Mouse (Mus musculus): ENCODE measurements around the gene Pih1d1. TPM values are rescaled to one million over a fixed set of nuclear protein-coding genes. Genes with fewer than 3 reads are reported as not detected.
A peak's percentile ranks its signal among the peaks of the same experiment; 100 is the strongest.
"Not testable (repeated sequence)": the region's sequence is repeated elsewhere in the genome, so short reads cannot be mapped to it uniquely, and the experiment has no call there.

The Pih1d1 gene
- total RNA-seq, 2 experiments from 2014 or later = 60.0 to 66.7 TPM

DNA sequence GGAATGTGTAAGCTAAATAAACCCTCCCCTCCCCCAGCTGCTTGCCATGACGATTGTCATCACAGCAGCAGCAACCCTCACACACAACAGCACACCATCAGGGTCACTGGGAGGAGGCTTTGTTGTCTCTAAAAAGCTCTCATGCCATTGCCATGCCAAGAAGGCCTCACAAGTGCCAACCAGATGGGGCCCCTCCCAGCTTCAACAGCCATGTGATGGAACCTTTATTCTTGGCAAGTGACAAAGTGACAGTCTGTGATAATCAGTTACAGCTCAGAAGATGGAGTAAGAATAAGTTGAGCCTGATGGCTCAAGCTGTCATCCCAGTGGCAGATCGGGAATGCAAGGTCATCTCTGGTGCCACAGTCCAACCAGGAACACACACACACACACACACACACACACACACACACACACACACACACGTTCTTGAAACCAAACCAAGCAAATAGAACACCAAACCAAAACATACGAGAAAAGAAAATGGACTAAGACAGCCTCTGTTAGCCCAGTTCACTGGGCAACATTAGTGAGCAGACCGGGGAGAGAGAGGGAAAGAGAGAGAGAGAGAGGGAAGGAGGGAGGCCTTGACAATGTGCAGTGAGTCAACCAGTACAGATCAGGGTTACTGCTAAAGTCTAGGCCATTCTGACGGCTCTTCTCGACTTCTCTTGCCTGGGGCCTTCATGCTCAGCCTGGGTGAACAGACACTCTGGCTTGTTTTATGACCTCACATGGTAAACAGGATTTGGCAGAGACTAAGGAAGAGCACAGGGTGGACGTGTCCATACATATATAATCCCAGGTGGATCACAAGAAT, 14.0 kb upstream of the Pih1d1 start:
- intact Hi-C loops (cut with DNase I) = no loop called here
- DNase-seq (ENCODE audit: extremely low spot score in 1 of 2, low spot score in 2 of 2) = no peak

- no peak for DNase-seq (ENCODE audit: extremely low spot score in 1 of 2, low spot score in 2 of 2)
- intact Hi-C loops (cut with DNase I) = no loop called here
Observed at GRCm38 (mm10) chr7:45141319-45141718, 12.8 kb upstream of the Pih1d1 start.

GRCm38 (mm10) chr7:45141914-45142313, 12.2 kb upstream of the Pih1d1 start:
- intact Hi-C loops (cut with DNase I) = no loop called here
- DNase-seq (ENCODE audit: extremely low spot score in 1 of 2, low spot score in 2 of 2) = no peak

- peak in 1 of 2 experiments; percentile 20 for DNase-seq (ENCODE audit: extremely low spot score in 1 of 2, low spot score in 2 of 2)
- intact Hi-C loops (cut with DNase I) = no loop called here
Observed at GRCm38 (mm10) chr7:45144368-45145174, 9.5 kb upstream of the Pih1d1 start.

- intact Hi-C loops (cut with DNase I) = no loop called here
- no peak for DNase-seq (ENCODE audit: extremely low spot score in 1 of 2, low spot score in 2 of 2)
Observed at GRCm38 (mm10) chr7:45145460-45145859, 8.6 kb upstream of the Pih1d1 start.

GRCm38 (mm10) chr7:45147267-45147666, 6.8 kb upstream of the Pih1d1 start:
- intact Hi-C loops (cut with DNase I) = no loop called here
- DNase-seq (ENCODE audit: extremely low spot score in 1 of 2, low spot score in 2 of 2) = peak in 1 of 2 experiments; percentile 23

DNA sequence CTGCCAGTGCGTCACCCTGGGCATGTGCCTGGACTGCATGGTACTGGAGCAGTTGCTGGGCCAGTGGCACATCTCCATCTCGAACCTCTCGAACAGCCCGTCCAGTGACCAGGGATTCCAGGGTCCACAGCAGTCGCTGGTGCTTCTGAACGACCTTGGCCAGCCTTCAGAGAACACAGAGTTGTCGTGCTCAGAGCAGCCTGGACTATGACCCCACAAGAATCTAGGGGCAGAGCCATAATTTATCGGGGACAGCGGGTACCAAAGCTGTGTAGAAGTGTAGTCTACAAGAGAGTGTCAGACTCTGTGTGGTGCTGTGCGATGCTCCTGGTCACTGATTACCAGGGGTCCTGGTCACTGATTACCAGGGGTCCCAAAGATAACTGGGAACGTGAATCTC, 6.2 kb upstream of the Pih1d1 start:
- intact Hi-C loops (cut with DNase I) = no loop called here
- no peak for DNase-seq (ENCODE audit: extremely low spot score in 1 of 2, low spot score in 2 of 2)

GRCm38 (mm10) chr7:45148534-45149098, 5.5 kb upstream of the Pih1d1 start:
- intact Hi-C loops (cut with DNase I) = no loop called here
- DNase-seq (ENCODE audit: extremely low spot score in 1 of 2, low spot score in 2 of 2) = no peak

- DNase-seq (ENCODE audit: extremely low spot score in 1 of 2, low spot score in 2 of 2) = no peak
- intact Hi-C loops (cut with DNase I) = no loop called here
Observed at GRCm38 (mm10) chr7:45149545-45149944, 4.6 kb upstream of the Pih1d1 start.

DNA sequence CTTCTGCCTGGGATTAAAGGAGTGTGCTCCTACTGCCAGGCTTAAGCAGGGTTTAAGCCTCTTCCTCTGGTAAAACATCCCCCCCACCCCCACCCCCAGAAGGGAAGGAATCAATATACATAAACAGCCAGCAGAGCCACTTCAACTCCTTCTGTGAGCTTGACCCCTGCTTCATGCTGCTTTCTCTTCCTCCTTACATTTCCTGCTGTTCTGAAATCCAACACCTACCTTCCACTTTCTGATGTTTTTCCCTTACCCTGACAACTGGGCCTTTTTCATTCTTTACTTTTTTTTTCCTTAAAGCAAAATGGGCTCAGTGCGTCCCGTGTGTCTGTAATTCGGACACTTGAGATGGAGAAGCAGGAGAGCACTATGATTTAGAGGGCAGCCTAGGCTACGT, 3.8 kb upstream of the Pih1d1 start:
- intact Hi-C loops (cut with DNase I) = no loop called here
- DNase-seq (ENCODE audit: extremely low spot score in 1 of 2, low spot score in 2 of 2) = no peak

GRCm38 (mm10) chr7:45151303-45151702, 2.8 kb upstream of the Pih1d1 start:
- no peak for DNase-seq (ENCODE audit: extremely low spot score in 1 of 2, low spot score in 2 of 2)
- intact Hi-C loops (cut with DNase I) = no loop called here

DNA sequence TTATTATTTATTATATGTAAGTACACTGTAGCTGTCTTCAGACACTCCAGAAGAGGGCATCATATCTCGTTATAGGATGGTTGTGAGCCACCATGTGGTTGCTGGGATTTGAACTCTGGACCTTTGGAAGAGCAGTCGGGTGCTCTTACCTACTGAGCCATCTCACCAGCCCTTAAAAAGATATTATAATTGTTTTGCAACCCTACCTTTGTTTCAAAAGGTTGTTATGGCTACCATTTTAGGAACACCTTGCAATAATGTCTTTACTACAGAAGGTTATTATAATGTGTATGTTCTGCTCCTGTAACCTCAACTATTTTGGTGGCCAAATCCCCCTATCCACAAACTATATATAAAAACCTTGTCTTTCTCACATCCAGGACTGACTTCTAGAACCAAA, 1.1 kb upstream of the Pih1d1 start:
- DNase-seq (ENCODE audit: extremely low spot score in 1 of 2, low spot score in 2 of 2); intact Hi-C loops (cut with DNase I): not testable (repeated sequence)

GRCm38 (mm10) chr7:45153586-45153985, 517 bp upstream of the Pih1d1 start:
- DNase-seq (ENCODE audit: extremely low spot score in 1 of 2, low spot score in 2 of 2) = no peak
- intact Hi-C loops (cut with DNase I) = no loop called here

DNA sequence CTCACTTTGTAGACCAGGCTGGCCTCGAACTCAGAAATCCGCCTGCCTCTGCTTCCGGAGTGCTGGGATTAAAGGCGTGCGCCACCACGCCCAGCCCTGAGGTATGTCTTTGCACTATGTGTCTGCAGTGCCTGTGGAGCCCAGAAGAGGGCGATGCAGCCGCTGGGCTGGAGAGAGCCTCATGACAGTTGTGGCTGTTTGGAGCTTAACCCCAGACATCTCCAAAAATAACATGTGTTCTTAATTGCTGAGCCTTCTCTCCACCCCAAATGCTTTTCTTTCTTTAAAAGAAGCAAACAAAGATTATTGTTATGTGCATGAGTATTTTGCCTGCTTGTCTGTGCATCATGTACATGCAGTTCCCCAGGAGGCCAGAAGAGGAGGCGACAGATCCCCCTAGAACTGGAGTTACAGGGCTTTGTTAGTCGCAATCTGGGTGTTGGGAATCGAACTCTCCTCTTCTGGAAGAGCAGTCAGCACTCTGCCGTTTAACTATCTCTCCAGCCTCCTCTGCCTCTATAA, 951 bp downstream of the Pih1d1 start:
- intact Hi-C loops (cut with DNase I) = no loop called here
- DNase-seq (ENCODE audit: extremely low spot score in 1 of 2, low spot score in 2 of 2) = peak in 1 of 2 experiments; percentile 77

DNA sequence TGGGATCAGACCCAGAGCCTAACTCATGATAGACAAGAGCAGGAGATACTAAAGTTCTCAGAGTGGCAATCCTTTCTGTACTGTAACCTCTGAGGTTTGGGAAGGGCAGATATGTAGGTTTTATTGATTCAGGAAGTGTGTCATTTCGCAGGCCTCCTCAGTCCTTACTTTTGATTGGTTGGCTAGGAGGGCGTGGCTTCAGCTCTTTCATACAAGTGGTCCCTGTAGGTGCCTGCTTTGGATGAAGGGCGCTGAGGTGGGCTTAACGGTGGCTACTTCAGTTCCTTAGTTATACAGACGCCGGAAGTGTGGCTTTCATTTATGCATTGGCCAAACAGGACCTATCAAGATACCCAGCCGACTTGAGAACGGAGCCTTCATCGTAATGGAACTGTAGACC, 1.5 kb downstream of the Pih1d1 start:
- peak in 1 of 2 experiments; percentile 28 for DNase-seq (ENCODE audit: extremely low spot score in 1 of 2, low spot score in 2 of 2)
- intact Hi-C loops (cut with DNase I) = no loop called here

- DNase-seq (ENCODE audit: extremely low spot score in 1 of 2, low spot score in 2 of 2) = no peak
- intact Hi-C loops (cut with DNase I) = no loop called here
Observed at GRCm38 (mm10) chr7:45156206-45156605, 2.1 kb downstream of the Pih1d1 start.

- peak in 1 of 2 experiments; percentile 53 for DNase-seq (ENCODE audit: extremely low spot score in 1 of 2, low spot score in 2 of 2)
- intact Hi-C loops (cut with DNase I) = no loop called here
Observed at GRCm38 (mm10) chr7:45157459-45157858, 3.4 kb downstream of the Pih1d1 start.

DNA sequence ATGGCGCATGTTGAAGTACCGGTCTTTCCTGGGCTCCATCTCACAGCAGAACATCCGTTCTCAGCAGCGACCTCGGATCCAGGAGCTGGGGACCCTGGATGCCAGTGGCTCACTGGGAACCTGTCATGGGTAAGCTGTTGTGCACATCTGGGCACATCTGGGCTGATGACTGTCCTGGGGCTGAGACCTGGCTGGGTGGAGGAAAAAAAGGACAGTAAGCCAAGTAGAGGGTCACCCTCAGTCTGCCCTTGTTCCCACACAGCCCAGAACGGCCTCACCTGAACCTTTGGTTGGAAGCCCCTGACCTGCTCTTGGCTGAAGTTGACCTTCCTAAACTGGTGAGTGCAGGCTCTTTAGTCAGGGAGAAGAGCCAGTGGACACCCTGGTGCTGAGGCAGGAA, 4.9 kb downstream of the Pih1d1 start:
- intact Hi-C loops (cut with DNase I) = no loop called here
- peak in 1 of 2 experiments; percentile 38 for DNase-seq (ENCODE audit: extremely low spot score in 1 of 2, low spot score in 2 of 2)

DNA sequence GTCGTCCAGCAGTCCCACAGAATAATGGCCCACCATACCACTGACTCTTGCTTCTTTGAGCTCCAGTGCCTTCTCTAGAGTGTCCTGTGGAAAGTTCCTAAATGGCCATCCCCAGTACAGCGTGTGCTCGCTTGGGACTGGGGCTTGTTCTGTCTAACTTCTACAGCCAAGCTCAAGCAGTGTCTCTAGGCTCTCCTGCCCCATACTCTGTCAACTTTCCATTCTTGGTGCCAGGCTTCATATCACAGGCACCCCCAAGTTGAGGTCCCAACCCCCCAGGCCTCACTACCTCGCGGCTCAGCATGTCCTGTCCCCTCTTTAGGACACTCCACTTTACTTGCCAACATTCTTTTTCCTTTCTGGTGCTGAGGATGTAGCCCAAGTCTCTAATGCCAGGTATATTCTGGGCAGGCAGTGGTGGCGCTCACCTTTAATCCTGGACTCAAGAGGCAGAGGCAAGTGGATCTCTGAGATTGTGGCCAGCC, 6.3 kb downstream of the Pih1d1 start:
- intact Hi-C loops (cut with DNase I) = loop anchor here (5.0 to 10.0 kb wide), 2 partner anchors 37 to 204 kb away; partner anchors contain the start of gene Ppfia3
- DNase-seq (ENCODE audit: extremely low spot score in 1 of 2, low spot score in 2 of 2) = no peak
